Mouse (Mus musculus): ENCODE measurements around the gene Hnrnpul1.
A peak's percentile ranks its signal among the peaks of the same experiment; 100 is the strongest.

The Hnrnpul1 gene

DNA sequence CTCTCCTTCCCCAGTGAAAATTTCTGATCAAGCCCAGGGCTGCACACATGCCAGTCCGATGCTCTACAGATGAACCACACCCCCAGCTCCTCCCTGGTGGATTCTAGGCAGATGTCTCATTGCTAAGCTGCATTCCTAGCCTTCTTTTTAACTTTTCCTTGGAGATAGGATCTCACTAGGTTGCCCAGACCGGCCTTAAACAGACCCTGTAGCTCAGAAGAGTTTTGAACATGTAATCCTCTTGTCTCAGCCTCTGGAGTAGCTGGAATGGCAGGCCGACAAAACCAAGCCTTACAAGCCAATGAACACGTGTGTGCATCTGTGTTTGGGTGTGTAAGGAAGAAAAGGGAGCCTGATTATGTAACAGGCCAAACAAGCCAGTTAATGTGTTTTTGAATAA lies 26.2 kb upstream of the Hnrnpul1 start:
- no peak for DNase-seq (ENCODE audit: low spot score)

DNA sequence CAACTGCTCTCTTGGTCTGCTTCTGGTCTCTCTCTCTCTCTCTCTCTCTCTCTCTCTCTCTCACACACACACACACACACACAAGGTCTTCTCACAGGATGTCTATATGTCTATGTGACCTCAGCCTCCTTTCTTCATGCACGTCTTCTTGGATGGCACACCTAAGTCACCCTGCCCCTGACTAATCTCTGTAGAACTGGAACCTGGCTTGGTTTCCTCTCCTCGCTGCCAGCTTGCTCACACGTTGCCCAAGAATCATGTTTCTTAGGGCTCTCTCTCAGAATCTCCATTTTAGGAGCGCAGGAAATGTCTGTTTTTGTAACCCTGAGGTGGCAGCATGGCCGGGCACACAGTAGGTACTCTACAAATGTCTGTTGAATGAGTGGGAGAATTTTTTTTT lies 25.5 kb upstream of the Hnrnpul1 start:
- DNase-seq (ENCODE audit: low spot score) = no peak

DNA sequence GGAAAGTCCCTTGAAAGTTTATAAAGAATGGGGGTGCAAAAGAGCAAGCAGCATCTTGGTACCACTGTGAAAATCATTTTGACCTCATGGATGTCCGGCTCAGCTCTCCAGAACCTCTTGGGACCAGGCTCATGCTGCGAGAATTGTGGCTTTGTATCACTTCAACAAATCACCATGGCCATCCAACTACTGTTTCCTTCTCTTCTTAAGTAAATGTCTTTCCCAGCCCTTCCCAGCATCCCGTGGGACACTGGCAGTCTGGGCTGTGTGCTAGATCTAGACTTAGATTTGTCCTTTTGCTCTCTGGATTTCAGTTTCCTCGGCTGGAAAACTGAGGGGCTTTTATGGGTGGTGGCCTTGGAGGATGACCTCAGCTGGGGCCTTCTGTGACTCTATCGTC lies 13.7 kb upstream of the Hnrnpul1 start:
- DNase-seq (ENCODE audit: low spot score) = no peak

DNA sequence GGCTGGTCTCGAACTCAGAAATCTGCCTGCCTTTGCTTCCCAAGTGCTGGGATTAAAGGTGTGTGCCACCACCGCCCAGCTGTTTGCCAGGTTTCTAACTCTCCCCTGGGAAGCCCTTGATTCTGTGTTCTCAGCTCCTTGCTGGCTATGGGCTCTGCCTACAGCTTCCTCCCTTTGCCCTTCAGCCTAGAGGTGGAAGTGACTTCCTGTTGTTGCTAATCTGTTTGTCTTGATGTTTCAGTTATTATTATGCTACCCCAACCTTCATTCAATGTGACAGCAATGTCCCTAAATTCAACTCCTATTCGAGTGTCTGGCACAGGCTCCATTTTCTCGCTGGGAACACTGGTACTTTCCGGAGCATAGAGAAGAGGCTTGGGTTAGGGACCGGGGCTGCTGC lies 11.6 kb upstream of the Hnrnpul1 start:
- DNase-seq (ENCODE audit: low spot score) = no peak

DNA sequence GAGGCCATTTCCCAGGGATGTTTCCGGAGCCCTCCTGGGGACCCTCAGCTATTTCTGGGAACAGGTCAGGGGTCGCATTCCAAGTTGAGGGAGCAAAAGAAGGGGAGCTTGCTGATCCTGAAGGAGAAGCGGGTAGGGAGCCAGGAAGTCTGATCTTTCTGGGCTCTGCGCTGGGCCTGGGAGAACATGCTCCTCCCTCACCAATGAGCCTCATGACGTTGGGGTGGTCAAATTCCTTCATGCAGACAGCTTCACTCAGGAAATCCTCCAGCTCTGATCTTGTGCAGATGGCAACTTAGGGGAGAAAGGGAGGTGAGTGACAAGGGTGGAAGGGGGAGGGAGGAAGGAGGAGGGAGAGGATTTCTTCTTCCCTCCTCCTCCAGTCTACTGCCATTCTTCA lies 9.7 kb upstream of the Hnrnpul1 start:
- DNase-seq (ENCODE audit: low spot score) = no peak

DNA sequence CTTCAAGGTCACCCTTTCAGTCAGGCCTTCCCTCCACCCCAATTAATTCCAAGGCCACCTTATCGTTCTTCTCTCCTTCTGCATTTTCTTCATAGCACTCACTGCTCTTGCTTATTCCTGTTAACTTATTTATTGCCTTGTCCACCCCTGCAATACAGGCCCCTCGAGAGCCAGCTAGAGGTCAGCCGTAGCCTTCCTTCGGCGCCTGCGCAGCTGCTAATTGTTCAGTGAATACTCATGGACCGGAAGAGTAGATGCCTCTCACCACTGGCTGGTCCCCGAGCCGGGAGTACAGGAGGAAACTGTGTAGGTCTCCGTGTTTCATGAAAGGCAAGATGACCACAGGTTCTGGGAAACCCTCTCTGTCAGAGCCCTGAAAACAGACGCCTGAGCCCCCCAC lies 9.1 kb upstream of the Hnrnpul1 start:
- peak; percentile 76 for DNase-seq (ENCODE audit: low spot score)

DNA sequence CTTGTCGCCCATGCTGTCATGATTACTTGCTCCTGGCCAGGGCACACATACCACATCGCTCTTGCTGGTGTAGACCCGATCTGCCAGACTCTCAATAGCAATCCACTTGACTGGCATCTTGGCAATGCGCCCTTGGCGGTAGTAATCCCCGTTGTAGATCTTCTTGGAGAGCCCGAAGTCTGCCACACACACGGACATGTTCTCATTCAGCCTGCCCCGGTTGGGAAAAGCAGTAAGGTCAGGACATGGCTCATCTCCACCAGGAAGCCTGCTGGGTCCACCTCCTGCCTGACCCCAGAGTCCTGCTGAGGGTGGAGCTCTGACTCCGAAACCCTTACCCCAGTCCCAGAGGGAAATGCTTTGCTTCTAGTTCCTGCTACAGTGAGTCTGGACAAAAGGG lies 6.8 kb upstream of the Hnrnpul1 start:
- no peak for DNase-seq (ENCODE audit: low spot score)

DNA sequence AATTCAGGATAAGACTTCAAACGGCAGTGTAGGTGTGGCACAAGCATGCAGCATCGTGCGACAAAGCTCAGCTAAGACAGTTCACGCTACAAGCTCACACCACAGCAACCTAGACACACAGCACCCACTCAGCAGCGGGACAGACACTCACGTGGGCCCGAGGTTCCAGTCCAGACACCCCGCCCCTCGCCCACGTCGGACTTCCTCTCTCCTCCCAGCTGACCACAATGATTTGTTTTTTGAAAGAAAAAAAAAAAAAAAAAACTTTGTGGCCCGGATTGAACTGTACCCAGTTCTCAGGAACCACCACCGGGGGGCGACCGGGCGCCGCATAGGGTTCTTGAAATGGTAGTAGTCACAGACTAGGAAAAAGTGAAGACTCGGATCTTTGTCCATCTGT lies 1.5 kb upstream of the Hnrnpul1 start:
- DNase-seq (ENCODE audit: low spot score) = peak; percentile 97

DNA sequence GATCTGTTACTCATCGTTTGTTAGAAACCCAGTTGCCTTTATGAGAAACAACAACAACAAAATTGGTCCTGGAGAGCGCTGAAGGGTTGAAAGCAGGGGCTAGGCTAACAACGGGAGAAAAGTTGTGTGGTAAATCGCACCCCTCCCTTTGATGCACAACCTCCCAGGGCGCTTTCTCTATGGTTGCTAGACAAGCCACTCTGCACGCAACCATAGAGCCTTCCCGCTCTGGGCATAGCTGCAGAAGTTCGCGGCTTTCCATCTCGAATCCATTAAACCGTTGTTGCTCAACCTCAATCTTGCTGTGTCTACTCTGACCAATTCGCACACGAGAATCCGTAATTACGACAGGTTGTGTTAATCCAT lies 894 bp upstream of the Hnrnpul1 start:
- DNase-seq (ENCODE audit: low spot score) = peak; percentile 70

DNA sequence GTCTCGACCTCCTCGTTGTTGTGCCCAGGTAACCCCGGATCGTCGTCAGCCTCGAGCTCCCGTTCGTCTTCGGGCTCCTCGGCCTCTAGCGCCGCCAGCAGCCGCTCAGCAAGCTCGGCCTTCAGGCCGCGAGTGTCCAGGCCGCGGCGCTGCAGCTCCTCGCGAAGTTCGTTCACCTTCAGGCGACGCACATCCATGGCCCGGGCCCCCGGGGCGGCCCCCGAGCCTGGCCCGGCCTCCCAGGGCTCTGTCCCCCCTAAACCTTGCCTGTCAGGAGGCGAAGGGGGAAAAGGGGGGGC lies 169 bp downstream of the Hnrnpul1 start:
- no peak for DNase-seq (ENCODE audit: low spot score)

DNA sequence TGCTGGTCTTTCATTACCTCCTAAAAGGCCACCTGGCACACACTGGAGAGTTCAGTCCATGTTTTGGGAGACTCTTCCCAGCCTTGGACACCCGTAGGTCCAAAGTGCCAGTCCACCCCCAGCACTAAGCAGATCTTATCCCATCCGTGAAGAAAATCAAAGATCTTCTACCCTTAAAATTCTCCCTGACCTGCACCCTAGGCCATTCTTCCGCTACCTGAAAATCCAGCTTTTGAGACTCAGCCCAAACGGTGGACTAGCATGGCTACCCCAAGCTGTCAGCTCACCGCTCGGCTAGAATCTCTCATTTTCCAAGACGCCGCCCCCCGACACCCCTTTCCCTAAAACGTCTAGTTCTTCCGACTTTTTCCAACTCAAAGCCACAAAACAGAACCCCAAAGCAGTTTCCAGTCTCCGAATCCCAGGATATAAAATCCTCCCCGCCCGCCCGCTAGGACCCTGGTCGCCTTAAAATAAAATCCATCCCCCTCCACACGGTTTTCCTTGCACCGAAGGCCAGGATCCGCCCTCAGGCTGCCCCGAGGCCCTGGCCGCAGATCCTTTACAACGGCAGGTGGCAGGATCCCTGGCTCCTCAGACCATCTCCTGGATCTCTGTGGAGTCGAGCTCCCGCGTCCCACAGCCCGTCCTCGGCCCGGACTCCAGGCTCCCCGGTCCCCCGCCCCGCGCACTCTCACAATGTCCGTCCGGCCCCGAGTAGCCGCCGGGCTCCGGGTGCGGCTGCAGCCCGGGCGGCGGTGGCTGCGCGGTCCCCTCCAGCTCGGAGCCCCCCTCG lies 716 bp downstream of the Hnrnpul1 start:
- peak; percentile 80 for DNase-seq (ENCODE audit: low spot score)

DNA sequence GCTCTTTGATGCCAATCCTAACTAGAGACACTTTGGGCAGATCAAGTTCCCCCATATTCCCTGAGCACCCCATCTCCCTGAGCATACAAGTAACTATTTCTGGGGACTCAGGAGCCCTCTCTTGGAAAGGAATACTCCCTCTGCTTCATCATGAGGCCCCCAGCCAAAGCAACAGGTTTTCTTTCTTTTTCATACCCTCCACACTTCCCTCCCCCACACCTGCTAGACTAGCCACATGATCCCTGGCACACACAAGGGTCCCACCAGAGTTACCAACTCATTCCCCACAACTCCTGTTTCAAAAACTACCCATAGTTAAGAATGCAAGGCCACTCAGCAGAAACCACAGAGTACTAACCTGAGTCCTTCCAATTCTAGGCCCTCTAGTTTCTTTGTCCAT lies 1.5 kb downstream of the Hnrnpul1 start:
- no peak for DNase-seq (ENCODE audit: low spot score)

DNA sequence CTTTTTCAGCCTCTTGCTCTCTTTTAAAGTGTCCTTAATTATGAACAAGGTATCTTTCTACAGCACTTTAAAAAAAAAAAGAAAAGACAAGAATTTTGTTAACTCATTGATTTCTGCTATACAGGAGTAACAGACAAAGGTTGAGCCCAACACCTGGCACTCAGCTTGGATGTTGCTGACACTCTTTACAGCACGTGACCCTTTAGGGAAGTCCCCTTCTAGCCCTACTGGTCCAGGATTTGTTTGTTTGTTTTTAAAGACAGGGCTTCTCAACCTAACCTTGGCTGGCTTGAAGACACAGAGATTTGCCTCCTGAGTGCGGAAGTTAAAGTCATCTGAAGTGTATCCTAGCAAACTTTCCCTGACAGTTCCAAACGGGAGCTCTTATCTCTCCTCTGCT lies 7.7 kb downstream of the Hnrnpul1 start:
- no peak for DNase-seq (ENCODE audit: low spot score)

DNA sequence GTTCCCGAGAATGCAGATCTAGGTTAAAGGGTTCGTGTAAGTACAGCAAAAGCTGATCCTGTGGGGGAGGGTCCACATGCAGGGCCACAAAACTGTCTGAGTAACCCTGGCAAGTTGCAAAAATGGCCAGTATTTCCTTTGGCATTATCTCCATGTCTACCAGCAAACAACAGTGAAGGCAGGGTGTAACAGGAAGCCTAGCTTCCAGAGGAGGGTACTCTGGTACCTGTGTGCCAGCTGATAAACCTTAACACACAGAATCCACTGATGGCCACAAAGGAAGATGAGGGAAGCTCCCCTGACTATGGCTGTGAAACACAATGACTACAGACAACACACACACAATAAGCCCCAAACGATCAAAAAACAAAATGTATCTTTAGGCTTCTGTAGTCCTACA lies 16.3 kb downstream of the Hnrnpul1 start:
- no peak for DNase-seq (ENCODE audit: low spot score)

DNA sequence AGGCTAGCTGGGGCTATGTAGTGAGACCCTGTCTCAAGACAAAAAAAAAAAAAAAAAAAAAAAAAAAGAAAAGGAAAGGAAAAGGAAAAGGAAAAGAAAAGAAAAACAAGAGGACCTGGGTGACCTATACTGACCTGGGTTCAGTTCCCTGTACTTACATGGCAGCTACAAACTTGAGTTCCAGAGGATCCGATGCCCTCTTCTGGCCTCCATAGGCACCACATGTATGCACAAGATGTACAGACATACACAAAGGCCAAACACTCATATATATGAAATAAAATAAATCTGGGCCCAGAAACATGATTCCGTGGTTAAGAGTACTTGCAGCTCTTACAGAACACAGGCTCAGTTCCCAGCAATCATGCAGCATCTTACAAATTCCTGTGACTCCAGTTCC lies 17.6 kb downstream of the Hnrnpul1 start:
- DNase-seq (ENCODE audit: low spot score) = no peak

DNA sequence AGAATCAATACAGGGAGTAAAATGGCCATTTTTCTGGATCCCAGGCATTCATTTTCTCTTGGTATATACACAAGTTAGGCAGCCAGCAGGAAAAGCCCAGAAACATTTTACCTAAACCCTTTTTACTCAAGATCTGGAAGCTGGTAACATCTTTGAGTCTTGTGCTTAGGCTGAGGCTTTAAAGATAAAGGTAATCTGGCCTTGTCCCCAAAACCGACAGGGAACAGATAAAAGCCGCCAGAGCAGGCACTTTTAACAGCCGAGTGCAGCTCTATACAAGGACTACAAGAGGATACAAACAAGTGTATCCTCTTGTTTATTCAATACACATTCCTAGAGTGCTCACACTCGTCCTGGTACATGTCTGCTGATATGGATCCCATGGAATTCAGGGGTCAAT lies 19.6 kb downstream of the Hnrnpul1 start:
- no peak for DNase-seq (ENCODE audit: low spot score)

DNA sequence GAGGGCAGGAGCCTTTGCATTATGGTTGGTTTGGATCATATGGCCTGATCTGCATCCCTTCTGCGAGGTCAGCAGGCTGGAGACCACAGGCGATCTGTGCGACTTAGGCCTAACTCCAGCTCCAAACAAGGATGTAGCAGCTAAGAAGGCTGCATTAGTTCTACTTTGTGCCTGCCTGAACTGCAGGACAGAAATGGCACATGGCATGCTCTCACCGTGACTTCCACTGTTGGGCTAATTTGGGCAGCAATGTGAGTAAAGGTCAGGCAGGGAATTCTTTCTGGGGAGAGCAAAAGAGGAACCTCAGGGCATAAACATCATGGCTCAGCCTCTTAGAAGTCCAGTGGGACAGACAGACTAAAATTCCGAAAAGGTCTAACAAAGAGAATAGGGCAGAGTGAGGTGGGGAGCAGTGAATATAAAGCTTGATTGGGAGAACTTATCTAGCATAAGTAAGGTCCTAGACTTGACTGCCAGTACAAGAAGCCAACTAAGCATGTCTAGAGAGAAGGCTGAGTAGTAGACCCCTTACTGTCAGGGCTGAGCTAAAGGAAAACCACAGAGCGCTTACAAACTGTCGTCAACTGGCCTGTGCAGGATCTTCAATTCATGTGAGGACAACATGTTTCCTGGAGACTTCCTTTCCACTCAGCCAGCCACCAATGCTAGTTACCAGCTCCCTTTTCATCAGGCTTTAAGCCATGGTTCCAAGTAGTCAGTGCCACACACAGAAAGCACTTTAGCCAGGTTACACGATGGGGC lies 23.1 kb downstream of the Hnrnpul1 start:
- no peak for DNase-seq (ENCODE audit: low spot score)

DNA sequence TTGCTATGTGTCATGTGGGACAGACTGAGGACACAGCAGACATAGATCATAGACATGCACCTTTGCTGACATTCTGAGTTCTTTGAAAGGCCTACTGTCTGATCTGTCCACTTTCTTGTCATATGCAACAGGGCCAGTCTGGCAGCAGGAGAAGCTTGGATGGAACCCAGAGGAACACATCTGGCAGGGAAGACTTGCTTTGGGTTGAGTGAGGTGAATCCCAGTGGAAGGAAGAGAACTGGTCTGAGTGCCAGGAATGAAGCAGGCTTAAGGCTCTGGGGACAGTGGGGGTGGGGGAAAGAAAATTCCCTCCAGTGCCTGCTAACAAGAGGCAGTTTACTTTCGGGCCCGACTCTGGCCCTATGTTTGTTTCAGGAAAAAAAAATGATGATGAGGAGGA lies 24.7 kb downstream of the Hnrnpul1 start:
- no peak for DNase-seq (ENCODE audit: low spot score)

DNA sequence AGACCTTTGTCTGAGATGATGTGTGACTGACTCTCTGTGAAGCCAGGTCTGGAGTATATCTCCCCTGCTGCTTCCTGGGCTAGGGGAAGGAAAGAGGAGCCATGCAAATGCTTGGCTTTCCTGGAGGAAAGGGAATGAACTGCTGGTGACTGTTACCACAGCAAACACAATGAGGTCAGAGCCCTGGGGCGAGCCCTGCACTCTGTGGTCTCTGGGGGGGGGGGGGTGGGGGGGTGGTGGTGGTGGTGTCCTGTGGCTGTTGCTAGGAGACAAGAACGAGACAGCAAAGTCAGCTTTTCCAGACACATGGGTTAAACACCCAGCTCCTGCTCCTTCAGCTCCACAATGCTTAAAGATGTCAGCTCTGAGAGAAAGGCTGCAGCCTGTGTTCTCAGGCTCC lies 25.2 kb downstream of the Hnrnpul1 start:
- DNase-seq (ENCODE audit: low spot score) = no peak

DNA sequence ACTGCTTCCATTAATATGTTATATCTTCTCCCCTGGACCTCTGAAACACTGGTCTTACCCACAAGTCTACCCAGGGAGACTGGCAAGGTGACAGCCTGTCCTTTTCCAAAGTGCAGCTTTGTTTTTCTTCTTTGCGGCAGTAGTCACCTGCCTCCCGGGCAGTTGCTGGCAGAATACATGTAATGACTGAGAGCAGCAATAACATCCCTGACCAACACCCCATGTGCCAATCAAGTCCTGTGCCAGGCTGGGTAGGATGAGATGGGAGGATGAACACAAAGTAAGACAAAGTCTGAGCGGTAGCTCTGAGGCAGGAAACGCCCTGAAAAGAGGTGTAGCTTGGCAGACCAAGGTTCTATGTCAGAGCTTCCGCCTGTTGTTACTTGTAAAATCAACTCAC lies 26.8 kb downstream of the Hnrnpul1 start:
- no peak for DNase-seq (ENCODE audit: low spot score)

DNA sequence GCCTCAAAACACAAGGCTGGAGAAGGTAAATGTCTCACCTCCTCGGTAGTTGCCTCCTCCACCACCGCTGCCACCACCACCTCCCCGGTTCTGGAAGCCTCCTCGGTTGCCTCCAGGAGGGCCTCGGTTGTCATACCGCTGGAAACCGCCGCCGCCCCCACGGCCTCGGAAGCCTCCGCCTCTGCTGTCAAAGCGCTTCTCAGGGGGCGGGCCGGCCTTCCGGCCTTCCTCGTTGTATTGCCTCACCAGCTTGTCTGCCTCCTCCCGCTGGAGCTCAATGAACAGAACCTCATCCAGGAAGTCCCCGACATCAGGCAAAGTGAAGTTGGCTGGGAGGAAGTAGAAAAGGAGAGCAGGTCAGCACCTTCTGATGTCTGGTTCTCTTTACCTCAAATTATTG lies 28.7 kb downstream of the Hnrnpul1 start:
- DNase-seq (ENCODE audit: low spot score) = no peak

DNA sequence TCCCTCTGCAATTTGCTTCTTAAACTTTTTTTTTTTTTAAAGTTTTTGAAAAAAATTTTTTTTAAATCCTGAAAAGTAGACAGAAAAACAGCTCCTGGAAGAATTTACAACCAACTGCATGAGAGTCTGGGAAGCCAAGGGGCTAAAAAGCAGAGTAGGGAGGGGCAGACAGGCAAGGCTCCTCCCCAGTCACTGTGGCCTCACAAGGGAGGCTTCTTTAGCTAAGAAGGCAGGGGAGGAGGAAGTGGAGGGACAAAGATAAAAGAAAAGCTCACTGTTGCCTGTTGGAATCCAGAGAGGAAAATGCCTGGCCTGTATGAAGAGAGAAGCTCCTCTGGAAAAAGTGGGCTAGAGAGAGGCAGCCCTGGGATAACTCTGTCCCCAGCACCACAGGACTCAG lies 32.8 kb downstream of the Hnrnpul1 start:
- peak; percentile 42 for DNase-seq (ENCODE audit: low spot score)

DNA sequence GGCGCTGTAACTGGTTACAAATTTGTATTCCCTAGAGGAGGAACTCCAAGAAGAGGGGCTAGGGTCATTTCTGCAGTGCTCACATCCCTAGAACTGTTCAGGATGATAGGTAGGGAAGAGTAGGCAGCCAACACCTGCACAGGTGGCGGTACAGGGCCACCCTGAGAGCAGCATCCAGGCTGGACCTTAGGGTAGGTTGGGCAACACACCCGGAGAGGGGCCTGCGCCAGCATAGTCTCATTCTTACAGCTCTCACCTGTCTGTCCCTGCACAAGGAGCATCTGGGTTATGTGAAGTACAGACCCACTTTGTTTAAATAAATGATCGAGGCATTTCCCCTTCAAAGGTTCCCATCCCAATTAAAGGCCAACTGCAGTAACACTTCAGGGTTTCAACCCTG lies 33.8 kb downstream of the Hnrnpul1 start:
- DNase-seq (ENCODE audit: low spot score) = peak; percentile 38

All from testis, postnatal 10 days (tissue).